Mouse (Mus musculus) C2C12 (cell line): ENCODE results near the gene Gk5.

Experiments
- CTCF ChIP-seq: IDR thresholded peaks from one replicate; pipeline ENCODE4 v1.5.1; 2011; ENCODE audit not compliant: control insufficient read depth, insufficient read depth, insufficient read length
- USF1 ChIP-seq: IDR thresholded peaks from one replicate; pipeline ENCODE4 v1.6.1; 2011; ENCODE audit warnings: low read depth, mild to moderate bottlenecking, control low read depth, moderate library complexity

- peak; percentile 30 for TF ChIP-seq CTCF
- TF ChIP-seq USF1, result no peak
Observed at GRCm38 (mm10) chr9:96195885-96196622, 76.9 kb downstream of the Gk5 start, which contains the start of gene Tfdp2.
